Mouse (Mus musculus): ENCODE measurements around the gene Il2rb. TPM values are rescaled to one million over a fixed set of nuclear protein-coding genes. Genes with fewer than 3 reads are reported as not detected.

Il2rb gene
- total RNA-seq, 2 experiments from 2014 or later, result 8.6 to 9.5 TPM

- ATAC-seq (replicated peaks; ENCODE audit: low FRiP score, low TSS enrichment, poor library complexity, severe bottlenecking), result no peak
Measured at GRCm38 (mm10) chr15:78452929-78453328, 42.1 kb downstream of the Il2rb start.

- no peak for ATAC-seq (replicated peaks; ENCODE audit: low FRiP score, low TSS enrichment, poor library complexity, severe bottlenecking)
Measured at GRCm38 (mm10) chr15:78451201-78451600, 43.9 kb downstream of the Il2rb start.

GRCm38 (mm10) chr15:78450419-78450768 lies 44.7 kb downstream of the Il2rb start:
- ATAC-seq (replicated peaks; ENCODE audit: low FRiP score, low TSS enrichment, poor library complexity, severe bottlenecking), result no peak

- no peak for ATAC-seq (replicated peaks; ENCODE audit: low FRiP score, low TSS enrichment, poor library complexity, severe bottlenecking)
Measured at GRCm38 (mm10) chr15:78449694-78450418, 45.2 kb downstream of the Il2rb start.

GRCm38 (mm10) chr15:78449131-78449530 lies 45.9 kb downstream of the Il2rb start:
- no peak for ATAC-seq (replicated peaks; ENCODE audit: low FRiP score, low TSS enrichment, poor library complexity, severe bottlenecking)

GRCm38 (mm10) chr15:78447746-78448535 lies 47.1 kb downstream of the Il2rb start:
- peak; percentile 64 for ATAC-seq (replicated peaks; ENCODE audit: low FRiP score, low TSS enrichment, poor library complexity, severe bottlenecking)

- ATAC-seq (replicated peaks; ENCODE audit: low FRiP score, low TSS enrichment, poor library complexity, severe bottlenecking), result no peak
Measured at GRCm38 (mm10) chr15:78447121-78447520, 48.0 kb downstream of the Il2rb start.

GRCm38 (mm10) chr15:78443857-78444256 lies 51.2 kb downstream of the Il2rb start:
- no peak for ATAC-seq (replicated peaks; ENCODE audit: low FRiP score, low TSS enrichment, poor library complexity, severe bottlenecking)

GRCm38 (mm10) chr15:78442231-78442630 lies 52.8 kb downstream of the Il2rb start:
- no peak for ATAC-seq (replicated peaks; ENCODE audit: low FRiP score, low TSS enrichment, poor library complexity, severe bottlenecking)

- no peak for ATAC-seq (replicated peaks; ENCODE audit: low FRiP score, low TSS enrichment, poor library complexity, severe bottlenecking)
Measured at GRCm38 (mm10) chr15:78438973-78439372, 56.1 kb downstream of the Il2rb start.

- ATAC-seq (replicated peaks; ENCODE audit: low FRiP score, low TSS enrichment, poor library complexity, severe bottlenecking), result no peak
Measured at GRCm38 (mm10) chr15:78438505-78438904, 56.6 kb downstream of the Il2rb start.

- ATAC-seq (replicated peaks; ENCODE audit: low FRiP score, low TSS enrichment, poor library complexity, severe bottlenecking), result no peak
Measured at GRCm38 (mm10) chr15:78438018-78438394, 57.1 kb downstream of the Il2rb start.

GRCm38 (mm10) chr15:78437237-78438017 lies 57.6 kb downstream of the Il2rb start:
- peak; percentile 28; the same call in 1 of the 2 replicates for ATAC-seq (replicated peaks; ENCODE audit: low FRiP score, low TSS enrichment, poor library complexity, severe bottlenecking)

- ATAC-seq (replicated peaks; ENCODE audit: low FRiP score, low TSS enrichment, poor library complexity, severe bottlenecking), result no peak
Measured at GRCm38 (mm10) chr15:78436380-78437192, 58.5 kb downstream of the Il2rb start.

GRCm38 (mm10) chr15:78435681-78436080 lies 59.4 kb downstream of the Il2rb start:
- ATAC-seq (replicated peaks; ENCODE audit: low FRiP score, low TSS enrichment, poor library complexity, severe bottlenecking), result no peak

- ATAC-seq (replicated peaks; ENCODE audit: low FRiP score, low TSS enrichment, poor library complexity, severe bottlenecking), result no peak
Measured at GRCm38 (mm10) chr15:78434896-78435520, 60.1 kb downstream of the Il2rb start.

- no peak for ATAC-seq (replicated peaks; ENCODE audit: low FRiP score, low TSS enrichment, poor library complexity, severe bottlenecking)
Measured at GRCm38 (mm10) chr15:78431541-78432121, 63.4 kb downstream of the Il2rb start.

GRCm38 (mm10) chr15:78430874-78431273 lies 64.2 kb downstream of the Il2rb start:
- ATAC-seq (replicated peaks; ENCODE audit: low FRiP score, low TSS enrichment, poor library complexity, severe bottlenecking), result no peak

Measured in megakaryocyte-erythroid progenitor cell, adult 5-6 weeks (primary cell).